Mouse (Mus musculus): ENCODE data around the gene Pakap.
A peak's percentile ranks its signal among the peaks of the same experiment; 100 is the strongest.

Gene Pakap

DNA sequence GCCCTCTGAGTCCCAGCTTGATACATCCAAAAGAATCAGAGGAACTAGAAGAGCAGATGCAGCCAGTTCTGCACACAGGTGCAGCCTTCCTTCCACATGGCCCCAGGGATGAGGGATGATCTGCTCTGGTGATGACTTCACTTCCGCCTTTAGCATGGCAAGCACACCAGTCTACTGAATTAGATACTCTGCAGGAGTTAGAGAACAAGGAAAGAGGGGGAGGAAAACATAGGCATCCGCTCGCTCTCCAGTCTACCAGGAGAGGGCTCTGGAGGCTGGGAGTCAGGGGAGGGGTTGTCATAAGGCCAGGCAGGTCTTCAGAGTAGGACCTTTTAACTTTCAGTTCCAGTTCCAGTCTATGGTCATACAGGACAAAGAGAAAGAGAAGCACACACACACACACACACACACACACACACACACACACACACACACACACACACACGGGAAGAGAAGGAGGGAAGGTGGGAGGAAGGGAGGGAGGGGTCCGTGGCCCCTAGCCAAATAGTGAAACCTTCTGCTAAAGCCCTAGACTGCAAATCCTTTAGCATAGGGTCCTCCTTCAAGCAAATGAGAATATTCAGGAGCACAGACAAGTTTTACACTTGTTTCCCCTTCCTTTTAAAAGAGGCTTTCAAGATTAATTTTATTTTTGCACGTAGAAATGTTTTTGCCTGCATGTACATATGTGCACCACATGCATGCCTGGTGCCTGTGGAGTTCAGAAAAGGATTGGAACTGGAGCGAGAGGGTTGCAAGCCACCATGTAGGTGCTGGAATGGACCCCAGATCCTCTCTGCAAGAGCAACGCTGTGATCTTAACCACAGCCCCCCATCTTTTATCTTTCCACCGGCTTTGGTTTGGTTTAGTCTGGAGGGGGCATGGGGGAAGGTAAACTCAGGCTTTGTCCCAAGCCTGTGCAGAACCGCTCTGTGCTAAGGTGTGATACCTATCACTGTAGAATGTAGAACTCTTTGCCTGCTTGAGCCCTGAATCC is 346.5 kb downstream of the Pakap start:
- no peak for DNase-seq (ENCODE audit: low read depth, low spot score)

DNA sequence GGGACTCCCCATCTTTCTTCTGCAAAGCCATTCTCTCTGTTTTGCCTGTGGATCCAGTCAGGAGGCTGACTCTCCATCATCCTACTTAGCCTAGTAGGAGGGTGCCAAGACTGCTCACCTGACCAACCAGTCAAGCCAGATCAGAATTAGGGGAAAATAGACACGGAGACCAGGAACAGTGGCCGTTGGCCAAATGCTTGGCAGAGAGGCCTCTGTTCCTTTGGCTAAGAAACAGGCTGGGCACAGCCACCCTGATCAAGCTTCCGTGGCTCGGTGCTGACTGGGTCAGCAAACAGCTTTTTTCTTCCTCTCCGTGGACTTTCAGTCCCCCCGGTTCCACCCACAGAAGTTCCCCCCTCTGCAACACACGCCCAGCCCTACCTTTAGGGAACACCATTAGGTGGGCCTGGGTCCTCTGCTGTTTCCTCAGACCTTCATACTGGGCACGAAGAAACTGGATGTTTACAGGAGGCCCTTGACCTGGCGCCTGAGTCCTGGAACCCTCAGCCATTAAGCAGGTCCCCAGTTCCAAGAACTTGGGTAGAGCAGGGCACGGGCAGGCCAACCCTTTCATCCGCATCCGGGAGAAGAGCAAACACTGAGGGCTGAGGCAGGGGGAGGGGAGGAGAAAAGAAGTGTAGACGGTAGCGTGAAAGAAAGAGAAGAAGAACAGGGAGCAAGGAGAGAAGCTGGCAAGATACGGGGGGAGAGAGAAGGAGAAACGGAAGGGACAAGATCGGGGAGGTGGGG is 347.4 kb downstream of the Pakap start:
- no peak for DNase-seq (ENCODE audit: low read depth, low spot score)

DNA sequence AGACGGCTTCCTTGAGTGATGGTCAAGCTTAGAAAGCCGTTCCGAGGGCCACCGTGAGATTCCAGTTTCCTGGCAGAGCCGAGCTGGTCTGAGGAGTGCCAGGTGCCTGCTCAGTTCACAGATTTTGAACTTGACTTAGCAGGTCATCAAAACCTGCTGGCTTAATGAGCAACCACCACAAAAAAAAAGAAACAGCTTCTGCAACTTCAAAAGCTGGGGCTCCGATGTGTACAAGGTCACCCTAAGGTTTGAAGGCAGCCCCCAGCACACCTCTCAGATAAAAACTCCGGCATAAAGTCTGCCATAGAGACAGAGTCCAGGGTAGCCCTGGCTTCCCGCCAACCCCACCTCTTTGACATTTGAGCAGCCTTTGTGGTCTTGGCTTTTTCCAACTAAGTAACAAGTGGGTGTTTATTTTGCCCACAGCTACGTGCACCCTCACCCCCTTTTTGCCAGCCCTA is 348.3 kb downstream of the Pakap start, which contains the start of gene D630039A03Rik:
Gene D630039A03Rik (minus strand): TSS at position 97 of the 461 bp plus-strand sequence.
- no peak for DNase-seq (ENCODE audit: low read depth, low spot score)

DNA sequence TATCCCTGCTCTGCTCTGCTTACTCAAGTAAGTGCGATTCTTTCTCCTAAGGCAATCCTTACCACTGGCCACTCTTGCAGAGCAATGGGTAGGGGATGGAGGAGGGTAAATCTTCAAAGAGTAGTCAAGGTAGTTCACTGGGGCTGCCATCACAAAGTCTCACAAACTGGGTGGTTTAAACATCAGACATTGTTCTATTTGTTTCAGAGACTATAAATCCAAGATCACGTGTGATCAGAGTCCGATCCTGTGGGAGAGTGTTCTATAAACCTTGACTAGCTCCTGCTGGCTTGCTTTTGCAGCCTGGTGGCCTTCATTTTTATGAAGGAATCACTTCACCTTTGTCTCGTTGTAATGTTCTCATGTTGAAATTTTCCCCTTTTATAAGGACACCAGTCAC is 348.7 kb downstream of the Pakap start:
- DNase-seq (ENCODE audit: low read depth, low spot score): no peak

DNA sequence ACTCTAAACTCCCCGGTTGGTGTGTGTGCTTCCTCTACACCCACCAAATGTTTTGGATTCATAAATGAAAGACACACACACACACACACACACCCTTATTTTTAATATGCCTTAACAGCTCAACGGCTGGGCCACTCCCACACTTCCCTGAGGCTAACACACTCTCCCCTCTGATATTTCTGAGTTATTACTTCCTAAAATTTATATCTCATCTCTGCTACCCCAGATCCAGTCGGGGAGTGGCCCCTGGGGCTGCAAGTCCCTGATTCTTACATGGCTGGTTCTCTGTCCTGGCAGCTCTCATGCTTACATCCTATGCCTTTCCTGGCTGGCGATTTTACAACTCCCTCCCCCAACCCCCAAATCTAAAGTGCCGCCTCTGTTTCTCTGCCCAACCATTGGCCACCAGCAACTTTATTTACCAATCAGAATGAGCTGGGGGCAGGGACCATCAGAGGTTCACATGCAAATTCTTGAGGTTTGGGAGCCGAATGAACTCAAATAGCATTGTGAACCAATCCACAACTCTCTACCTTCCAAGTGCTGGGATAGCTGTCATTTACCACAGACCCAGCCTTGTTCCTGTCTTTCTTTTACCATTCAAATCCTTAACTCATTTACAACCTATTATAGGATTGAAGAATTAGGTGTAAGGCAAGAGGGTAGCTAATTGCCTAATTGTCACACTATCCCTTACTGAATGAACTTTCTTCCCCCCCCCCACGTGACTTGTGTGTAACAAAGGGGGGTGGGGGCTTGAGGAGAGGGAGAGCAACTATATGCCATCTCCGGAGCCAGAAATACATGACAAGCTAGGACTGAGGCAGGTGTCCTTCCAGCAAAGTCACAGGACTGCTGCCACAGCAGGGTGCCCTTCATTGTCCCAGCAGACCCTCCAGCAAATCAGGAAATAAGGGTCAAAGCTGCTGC is 351.8 kb downstream of the Pakap start:
- no peak for DNase-seq (ENCODE audit: low read depth, low spot score)

DNA sequence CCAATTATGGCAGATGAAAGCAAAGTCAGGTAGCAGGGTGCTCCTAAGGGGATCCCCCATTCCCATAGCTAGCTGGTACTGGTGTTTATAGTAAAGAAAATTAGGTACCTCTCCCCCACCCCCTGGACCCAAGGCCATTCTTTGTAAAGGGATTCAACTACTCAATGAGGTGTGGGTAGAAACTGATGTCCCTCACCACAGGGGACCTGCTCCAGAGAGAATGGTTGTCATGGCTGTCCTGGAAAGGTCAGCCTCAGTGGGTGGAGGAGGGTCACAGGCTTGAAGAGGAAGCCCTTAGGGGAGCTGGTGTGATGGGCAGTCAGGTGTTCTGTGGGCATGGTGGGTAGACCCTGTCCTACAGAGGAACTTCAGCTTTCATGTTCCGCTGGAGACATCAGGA is 352.5 kb downstream of the Pakap start:
- no peak for DNase-seq (ENCODE audit: low read depth, low spot score)

DNA sequence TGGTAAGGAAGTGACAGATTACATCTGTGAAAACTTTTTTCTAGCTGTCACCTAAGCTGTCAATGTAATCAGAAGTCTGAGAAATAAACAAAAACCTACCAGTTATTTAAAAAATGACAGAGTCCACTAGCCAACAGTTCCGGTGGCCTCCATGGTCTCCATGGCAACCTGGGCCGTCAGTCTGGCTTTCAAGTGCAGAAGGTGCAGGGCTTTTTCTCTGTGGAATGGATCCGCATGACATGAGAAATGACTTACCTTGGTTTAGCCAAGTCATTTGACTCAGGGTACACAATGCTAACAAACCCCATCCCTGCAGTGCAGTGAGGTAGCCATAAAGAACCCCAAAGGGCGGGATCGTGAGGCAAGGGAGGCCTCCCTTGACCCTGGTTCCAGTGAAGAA is 354.2 kb downstream of the Pakap start:
- DNase-seq (ENCODE audit: low read depth, low spot score): no peak

DNA sequence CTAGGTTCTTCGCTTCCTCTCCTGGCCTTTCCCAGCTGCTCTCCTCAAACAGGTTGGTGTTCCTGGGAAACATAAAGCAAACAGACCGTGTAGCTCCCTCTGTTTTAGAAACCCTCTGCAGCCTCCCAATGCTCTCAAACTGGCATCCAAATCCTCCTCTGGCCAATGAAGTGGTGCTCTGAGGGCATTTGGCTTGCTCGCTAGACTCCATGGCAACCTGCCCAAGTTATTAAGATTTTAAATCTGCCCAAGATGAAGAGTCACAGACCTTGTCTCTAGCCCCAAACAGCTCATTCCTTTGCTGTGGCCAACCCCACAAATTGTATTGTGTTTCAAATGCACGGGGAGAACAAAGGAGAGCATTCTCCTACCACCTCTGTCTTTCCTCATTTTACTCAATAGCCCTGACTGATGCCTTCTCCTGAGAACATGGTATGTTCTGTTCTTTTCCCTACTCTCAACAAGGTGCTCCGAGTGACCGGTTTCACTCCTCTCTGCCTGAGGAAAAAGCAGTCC is 356.6 kb downstream of the Pakap start:
- no peak for DNase-seq (ENCODE audit: low read depth, low spot score)

DNA sequence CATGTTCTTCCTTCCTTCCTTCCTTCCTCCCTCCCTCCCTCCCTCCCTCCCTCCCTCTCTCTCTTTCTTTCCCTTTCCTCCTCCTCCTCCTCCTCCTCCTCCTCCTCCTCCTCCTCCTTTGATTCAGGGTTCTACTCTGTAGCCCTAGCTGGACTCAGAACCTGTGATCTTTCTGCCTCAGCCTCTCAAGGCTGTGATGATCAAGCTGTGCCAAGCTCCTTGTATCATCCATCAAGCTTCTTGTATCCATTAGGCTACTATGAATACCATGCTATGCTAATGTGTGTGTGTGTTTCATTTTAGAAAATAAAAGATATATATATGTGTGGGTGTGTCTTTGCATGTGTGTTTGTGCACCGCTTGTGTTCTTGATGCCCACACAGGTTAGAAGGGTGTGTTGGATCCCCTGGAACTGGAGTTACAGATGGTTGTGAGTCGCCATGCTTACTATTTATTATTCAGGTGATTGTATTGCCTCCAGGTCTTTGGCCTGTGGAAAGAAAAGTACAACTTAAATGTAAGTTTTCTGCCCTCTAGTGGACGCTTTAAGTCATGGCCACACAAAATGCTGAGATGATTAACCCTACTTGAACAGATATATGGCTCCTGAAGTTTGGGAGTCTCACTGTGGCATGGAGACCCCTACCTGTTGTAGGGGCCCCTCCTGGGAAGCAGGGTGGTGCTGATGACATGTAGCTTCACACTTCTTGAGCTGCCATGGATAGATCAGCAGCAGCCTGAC is 359.7 kb downstream of the Pakap start:
- DNase-seq (ENCODE audit: low read depth, low spot score): peak; percentile 56

DNA sequence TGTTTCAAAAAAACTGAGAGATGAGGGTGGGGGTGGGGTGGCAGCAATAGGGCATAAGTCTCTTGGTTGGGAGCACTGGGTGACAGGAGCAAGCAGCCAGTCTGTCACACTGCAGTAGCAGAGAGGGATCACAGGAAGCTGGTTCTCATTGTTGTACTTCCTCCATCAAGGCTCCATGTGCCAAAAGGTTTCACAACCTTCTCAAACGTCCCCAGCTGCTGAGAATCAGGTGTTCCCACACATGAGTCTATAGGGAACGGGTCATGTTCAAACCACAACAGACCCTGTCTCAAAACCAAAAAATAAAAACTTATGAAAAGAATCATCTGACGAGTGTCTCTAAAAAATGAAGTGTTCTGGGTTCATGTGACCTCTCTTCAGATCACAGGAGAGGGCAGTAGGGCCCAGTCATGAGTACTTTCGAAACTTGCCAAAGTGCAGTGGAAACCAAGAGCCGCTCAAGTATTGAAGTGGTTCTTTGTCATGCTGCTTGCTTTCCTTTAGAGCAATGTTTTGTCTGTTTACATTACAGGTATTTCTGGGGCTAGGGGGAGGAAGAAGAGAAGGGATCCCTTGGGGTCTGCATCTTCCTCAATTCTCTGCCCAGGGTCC is 362.7 kb downstream of the Pakap start:
- DNase-seq (ENCODE audit: low read depth, low spot score): no peak

DNA sequence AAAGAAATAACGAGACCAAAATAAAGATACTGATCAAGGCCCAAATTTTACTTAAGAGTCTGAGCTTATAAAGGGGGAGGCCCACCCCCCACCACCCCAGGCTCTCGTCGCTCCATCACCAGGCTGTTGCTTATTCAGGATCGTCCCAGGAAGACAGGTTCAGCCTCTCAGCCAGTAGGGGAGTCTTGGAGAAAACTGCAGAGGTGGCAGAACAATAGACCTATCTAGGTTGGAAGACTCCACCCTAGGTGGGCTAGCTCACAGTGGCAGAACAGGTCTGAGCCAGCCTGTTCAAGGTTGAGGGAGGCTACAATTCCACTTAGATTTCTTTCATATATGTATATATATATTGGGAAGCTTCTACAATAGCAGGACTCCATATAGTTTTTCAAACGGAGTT is 366.2 kb downstream of the Pakap start:
- no peak for DNase-seq (ENCODE audit: low read depth, low spot score)

DNA sequence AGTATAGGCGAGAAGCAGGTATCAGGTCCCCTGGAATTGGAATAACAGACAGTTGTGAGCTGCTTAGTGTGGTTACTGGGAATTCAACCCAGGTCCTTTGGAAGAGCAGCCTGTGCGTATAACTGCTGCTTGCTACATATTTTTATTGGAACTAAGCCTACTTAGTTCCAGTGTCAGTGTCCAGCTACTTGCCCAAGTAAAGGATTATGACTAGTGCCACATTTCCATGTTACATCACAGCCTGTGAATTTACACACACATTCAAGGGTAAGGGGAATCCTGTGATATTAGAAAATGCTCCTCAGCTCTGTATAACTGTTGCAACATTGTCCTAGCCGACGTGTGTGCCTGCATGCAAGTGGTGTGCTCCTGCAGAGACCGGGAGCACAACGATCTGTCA is 369.3 kb downstream of the Pakap start:
- no peak for DNase-seq (ENCODE audit: low read depth, low spot score)

DNA sequence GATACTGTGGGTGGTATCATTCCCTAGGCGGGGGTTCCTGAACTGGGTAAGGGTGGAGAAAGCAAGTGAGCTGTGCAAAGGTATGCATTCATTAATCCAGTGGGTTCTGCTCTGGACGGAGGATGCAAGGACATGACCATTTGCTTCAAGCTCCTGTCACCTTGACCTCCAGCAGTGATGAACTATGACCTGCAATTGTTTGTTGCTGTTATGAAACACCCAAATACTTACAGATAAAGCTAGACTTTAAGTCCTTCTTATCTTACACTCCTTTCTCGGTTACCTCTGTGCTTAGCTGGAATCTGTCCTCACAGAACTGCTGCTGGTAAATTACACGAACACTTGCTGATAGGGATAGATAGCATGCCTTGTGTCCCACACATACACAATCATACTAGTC is 372.7 kb downstream of the Pakap start:
- DNase-seq (ENCODE audit: low read depth, low spot score): no peak

DNA sequence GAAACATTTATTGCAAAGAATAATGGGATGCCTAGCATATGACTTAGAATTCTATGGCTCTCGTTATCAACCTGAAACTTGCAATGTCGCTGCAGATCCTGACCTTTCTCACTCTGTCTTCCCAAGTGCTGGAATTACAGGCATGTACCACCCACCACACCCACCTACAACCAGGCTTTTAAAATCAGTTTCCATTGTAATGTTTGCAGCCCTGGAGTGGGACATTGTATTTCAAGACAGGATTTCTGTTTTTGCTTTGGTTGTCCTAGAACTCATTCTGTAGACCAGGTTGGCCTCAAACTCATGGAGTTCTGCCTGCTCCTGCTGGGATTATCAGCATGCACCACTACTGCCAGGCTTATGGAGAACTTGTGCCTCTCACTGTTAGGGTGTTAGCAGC is 374.9 kb downstream of the Pakap start:
- no peak for DNase-seq (ENCODE audit: low read depth, low spot score)

Data from A20 (cell line).